Comparison of ENCODE assay signal across 8 mouse cellular contexts in genomic region chr14:20389446-20390079, GRCm38 (mm10). TPM values are rescaled to one million over a fixed set of nuclear protein-coding genes. Genes with fewer than 3 reads are reported as not detected.
DNase-seq lines count a peak whose midpoint lies in the region; ATAC-seq and TF ChIP-seq lines count a peak whose summit lies in the region.

No protein-coding gene starts in this region.

- intact Hi-C loops in heart, postnatal 36 days (cut with DNase I) = loop anchor here (2.0 to 5.0 kb wide), 2 partner anchors 41 to 273 kb away; partner anchors contain the start of genes Ecd and Fam149b

- peak overlapping the region; percentile 86 for H3K4me3 ChIP-seq in heart, embryonic 12.5 days
- H3K4me3 ChIP-seq in CH12.LX (replicated peaks in 1 of 3; ENCODE audit: low read depth in 2 of 3, low read length in 2 of 3, poor library complexity in 1 of 3) = peak overlapping the region; percentile 65 to 95 (median 89)
- H3K4me3 ChIP-seq in forebrain, embryonic 16.5 days (replicated peaks; ENCODE audit: low read length) = peak overlapping the region; percentile 94
- peak overlapping the region; percentile 80 for H3K4me3 ChIP-seq in liver, embryonic 15.5 days (replicated peaks)

- no peak for TF ChIP-seq CTCF in CH12.LX (conservative IDR thresholded peaks at IDR 0.05 in 1 of 2, IDR thresholded peaks at IDR 0.05 in 1 of 2; ENCODE audit: low read depth in 2 of 2, low read length in 2 of 2)

- H3K27me3 ChIP-seq in heart, embryonic 12.5 days (replicated peaks) = no peaks in the 10 kb centered on the region
- no peaks in the 10 kb centered on the region for H3K27me3 ChIP-seq in CH12.LX (replicated peaks)
- no peaks in the 10 kb centered on the region for H3K27me3 ChIP-seq in forebrain, embryonic 16.5 days (replicated peaks; ENCODE audit: control insufficient read depth, insufficient read depth, low read length)
- H3K27me3 ChIP-seq in liver, embryonic 15.5 days = no peaks in the 10 kb centered on the region

- peaks cover 34% of the 10 kb centered on the region for H3K4me1 ChIP-seq in heart, embryonic 12.5 days (replicated peaks)
- peaks cover 15 to 55% of the 10 kb centered on the region in 2 experiments for H3K4me1 ChIP-seq in CH12.LX (ENCODE audit: control insufficient read depth in 1 of 2, insufficient read depth in 2 of 2)
- H3K4me1 ChIP-seq in forebrain, embryonic 16.5 days (replicated peaks; ENCODE audit: control insufficient read depth, insufficient read depth, low read length) = peaks cover 43% of the 10 kb centered on the region
- H3K4me1 ChIP-seq in liver, embryonic 15.5 days (replicated peaks) = peaks cover 55% of the 10 kb centered on the region

- dilution Hi-C loops in CH12.LX (cut with MboI; ENCODE audit: extremely low pct_ligation_motif_present, extremely low pct_unique_long_range_greater_than_20kb, low sequenced_read_pairs) = no loop called here

- in situ Hi-C loops in CH12.LX (cut with MboI; ENCODE audit: low pct_ligation_motif_present, low pct_unique_long_range_greater_than_20kb, low sequenced_read_pairs) = loop anchor here (5.0 to 10.0 kb wide), 2 partner anchors 42 to 285 kb away; partner anchors contain the start of genes Ecd, Fam149b and Sec24c

- peak overlapping the region; percentile 89 for H3K4me2 ChIP-seq in heart, embryonic 12.5 days
- peak overlapping the region; percentile 54; the same call in 1 of the 2 replicates for H3K4me2 ChIP-seq in CH12.LX (ENCODE audit: insufficient read depth, low read depth, poor library complexity, severe bottlenecking)
- H3K4me2 ChIP-seq in forebrain, embryonic 16.5 days (ENCODE audit: low read length) = peak overlapping the region; percentile 87
- peak overlapping the region; percentile 74 for H3K4me2 ChIP-seq in liver, embryonic 15.5 days

- ATAC-seq in heart, embryonic 12.5 days (ENCODE audit: insufficient number of reproducible peaks, low FRiP score) = no peak
- no peak for ATAC-seq in forebrain, embryonic 16.5 days
- no peak for ATAC-seq in liver, embryonic 15.5 days (ENCODE audit: insufficient read depth)

- TF ChIP-seq POLR2A in CH12.LX (IDR thresholded peaks at IDR 0.05; ENCODE audit: low read depth, low read length) = no peak

- 87% methylated on average over 8 of the region's 8 CpGs for WGBS in heart, embryonic 12.5 days
- 86% methylated on average over 8 of the region's 8 CpGs for WGBS in forebrain, embryonic 16.5 days
- 75% methylated on average over 8 of the region's 8 CpGs for WGBS in liver, embryonic 15.5 days (ENCODE audit: insufficient replicate concordance)

- TF ChIP-seq EP300 in CH12.LX (IDR thresholded peaks at IDR 0.05; ENCODE audit: low read length) = no peak

- no peaks in the 10 kb centered on the region for H3K9me3 ChIP-seq in heart, embryonic 12.5 days (replicated peaks)
- H3K9me3 ChIP-seq in CH12.LX (replicated peaks; ENCODE audit: low read length) = no peaks in the 10 kb centered on the region
- no peaks in the 10 kb centered on the region for H3K9me3 ChIP-seq in forebrain, embryonic 16.5 days (ENCODE audit: control insufficient read depth, low read length)
- no peaks in the 10 kb centered on the region for H3K9me3 ChIP-seq in liver, embryonic 15.5 days (replicated peaks)

- TF ChIP-seq RAD21 in CH12.LX (IDR thresholded peaks at IDR 0.05; ENCODE audit: low read depth, low read length) = no peak

- no peak overlapping the region for H3K27ac ChIP-seq in heart, embryonic 12.5 days (ENCODE audit: poor library complexity, severe bottlenecking)
- no peak overlapping the region for H3K27ac ChIP-seq in CH12.LX (ENCODE audit: insufficient read depth, low read depth)
- no peak overlapping the region for H3K27ac ChIP-seq in forebrain, embryonic 16.5 days (ENCODE audit: low read length)
- peak overlapping the region; percentile 82 for H3K27ac ChIP-seq in liver, embryonic 15.5 days (replicated peaks)

- no peak for DNase-seq in heart, postnatal 36 days
- DNase-seq in CH12.LX (ENCODE audit: extremely low read depth) = no peak
- DNase-seq in thymus, postnatal 0 days (ENCODE audit: low spot score) = no peak
- no peak for DNase-seq in MN1 (ENCODE audit: low spot score)
- DNase-seq in gastrocnemius, adult 8-10 months (ENCODE audit: low spot score in 2 of 2) = no peak

- peaks cover 53% of the 10 kb centered on the region for H3K79me2 ChIP-seq in CH12.LX (replicated peaks; ENCODE audit: control insufficient read depth, extremely low read depth, insufficient read depth, poor library complexity, severe bottlenecking)

- H3K9ac ChIP-seq in heart, embryonic 12.5 days = peak overlapping the region; percentile 83; the same call in 1 of the 2 replicates
- H3K9ac ChIP-seq in CH12.LX (ENCODE audit: insufficient read depth, low read depth) = peak overlapping the region; percentile 81
- no peak overlapping the region for H3K9ac ChIP-seq in forebrain, embryonic 16.5 days (replicated peaks; ENCODE audit: low read depth, low read length)
- H3K9ac ChIP-seq in liver, embryonic 15.5 days = peak overlapping the region; percentile 91; the same call in 1 of the 2 replicates

- peaks cover 47% of the 10 kb centered on the region for H3K36me3 ChIP-seq in heart, embryonic 12.5 days
- H3K36me3 ChIP-seq in CH12.LX (replicated peaks in 1 of 2; ENCODE audit: control insufficient read depth in 1 of 2, insufficient read depth in 1 of 2, low read length in 1 of 2) = peaks cover 36 to 53% of the 10 kb centered on the region in 2 experiments
- peaks cover 4% of the 10 kb centered on the region; the same call in 1 of the 2 replicates for H3K36me3 ChIP-seq in forebrain, embryonic 16.5 days (ENCODE audit: control insufficient read depth, insufficient read depth)
- H3K36me3 ChIP-seq in liver, embryonic 15.5 days (replicated peaks) = peaks cover 41% of the 10 kb centered on the region

TF ChIP-seq in CH12.LX, 34 proteins besides CTCF, POLR2A, EP300 and RAD21:
- TF ChIP-seq POLR2AphosphoS2 (IDR thresholded peaks at IDR 0.05; ENCODE audit: low read depth, low read length) = peak; percentile 57; the same call in 1 of the 2 replicates
- no peak for TF ChIP-seq CHD2 (IDR thresholded peaks at IDR 0.05; ENCODE audit: low read length)
TF ChIP-seq in CH12.LX: peak in this region for 1.

RNA-seq across cellular contexts. Expression of gene Dnajc9, which starts 0.9 kb away (rescaled TPM):
- 97.6 and 99.1 TPM in 2 replicates for polyA plus RNA-seq in heart, embryonic 12.5 days (2016; fragmentation: Nextera tagmentation; extraction: Ambion mirVana)
- 10 to 100 TPM; 10.7 to 13.8 TPM for total RNA-seq in heart, postnatal 36 days (2021)
- total RNA-seq in CH12.LX (2012; rRNA removed) (123 and 147 TPM in 2 replicates), CH12.LX (2014; rRNA removed) (223 and 261 TPM in 2 replicates)
- 166 and 208 TPM in 2 replicates for polyA plus RNA-seq in CH12.LX (2012; ENCODE audit: insufficient read length, low read depth)
- polyA plus RNA-seq in forebrain, embryonic 16.5 days (2015; fragmentation: Nextera tagmentation; extraction: Ambion mirVana) = 181 and 189 TPM in 2 replicates
- 111 and 114 TPM in 2 replicates for polyA plus RNA-seq in liver, embryonic 15.5 days (2015; fragmentation: Nextera tagmentation; extraction: Ambion mirVana)
- polyA plus RNA-seq in thymus, postnatal 0 days (2015; fragmentation: Nextera tagmentation; extraction: Ambion mirVana) = 205 and 222 TPM in 2 replicates
- total RNA-seq in gastrocnemius, adult 8-10 months (2022) = 10 to 100 TPM in 3 of 4 experiments, 1 to 10 TPM in 1; 8.8 to 12.0 (median 11.3) TPM

RNA-seq across cellular contexts. Expression of gene Mrps16, which starts 3.9 kb away (rescaled TPM):
- 87.0 and 88.7 TPM in 2 replicates for polyA plus RNA-seq in heart, embryonic 12.5 days (2016; fragmentation: Nextera tagmentation; extraction: Ambion mirVana)
- total RNA-seq in heart, postnatal 36 days (2021) = 10 to 100 TPM; 64.9 to 71.7 TPM
- total RNA-seq in CH12.LX (2012; rRNA removed) (112 and 128 TPM in 2 replicates), CH12.LX (2014; rRNA removed) (92.9 and 97.2 TPM in 2 replicates)
- polyA plus RNA-seq in CH12.LX (2012; ENCODE audit: insufficient read length, low read depth) = 107 and 110 TPM in 2 replicates
- polyA plus RNA-seq in forebrain, embryonic 16.5 days (2015; fragmentation: Nextera tagmentation; extraction: Ambion mirVana) = 58.0 and 58.9 TPM in 2 replicates
- 42.7 and 48.3 TPM in 2 replicates for polyA plus RNA-seq in liver, embryonic 15.5 days (2015; fragmentation: Nextera tagmentation; extraction: Ambion mirVana)
- polyA plus RNA-seq in thymus, postnatal 0 days (2015; fragmentation: Nextera tagmentation; extraction: Ambion mirVana) = 111 and 121 TPM in 2 replicates
- 10 to 100 TPM; 50.4 to 57.5 (median 51.0) TPM for total RNA-seq in gastrocnemius, adult 8-10 months (2022)

RNA-seq across cellular contexts. Expression of gene Fam149b, which starts 41.6 kb away (rescaled TPM):
- polyA plus RNA-seq in heart, embryonic 12.5 days (2016; fragmentation: Nextera tagmentation; extraction: Ambion mirVana) = 25.7 and 29.2 TPM in 2 replicates
- 10 to 100 TPM; 29.6 to 35.0 TPM for total RNA-seq in heart, postnatal 36 days (2021)
- total RNA-seq in CH12.LX (2012; rRNA removed) (15.8 and 16.7 TPM in 2 replicates), CH12.LX (2014; rRNA removed) (19.3 and 21.9 TPM in 2 replicates)
- polyA plus RNA-seq in CH12.LX (2012; ENCODE audit: insufficient read length, low read depth) = 19.8 and 20.0 TPM in 2 replicates
- 40.0 and 44.2 TPM in 2 replicates for polyA plus RNA-seq in forebrain, embryonic 16.5 days (2015; fragmentation: Nextera tagmentation; extraction: Ambion mirVana)
- polyA plus RNA-seq in liver, embryonic 15.5 days (2015; fragmentation: Nextera tagmentation; extraction: Ambion mirVana) = 7.5 and 8.5 TPM in 2 replicates
- polyA plus RNA-seq in thymus, postnatal 0 days (2015; fragmentation: Nextera tagmentation; extraction: Ambion mirVana) = 25.2 and 28.0 TPM in 2 replicates
- total RNA-seq in gastrocnemius, adult 8-10 months (2022) = 10 to 100 TPM; 18.9 to 22.9 (median 21.4) TPM

RNA-seq across cellular contexts. Expression of gene Ecd, which starts 41.6 kb away (rescaled TPM):
- polyA plus RNA-seq in heart, embryonic 12.5 days (2016; fragmentation: Nextera tagmentation; extraction: Ambion mirVana) = 37.4 and 37.5 TPM in 2 replicates
- 10 to 100 TPM; 34.3 to 35.3 TPM for total RNA-seq in heart, postnatal 36 days (2021)
- total RNA-seq in CH12.LX (2012; rRNA removed) = 61.4 and 72.5 TPM in 2 replicates
- 105 TPM in 2 replicates for total RNA-seq in CH12.LX (2014; rRNA removed)
- polyA plus RNA-seq in CH12.LX (2012; ENCODE audit: insufficient read length, low read depth) = 98.3 and 112 TPM in 2 replicates
- 53.9 and 57.6 TPM in 2 replicates for polyA plus RNA-seq in forebrain, embryonic 16.5 days (2015; fragmentation: Nextera tagmentation; extraction: Ambion mirVana)
- polyA plus RNA-seq in liver, embryonic 15.5 days (2015; fragmentation: Nextera tagmentation; extraction: Ambion mirVana) = 25.3 and 26.8 TPM in 2 replicates
- polyA plus RNA-seq in thymus, postnatal 0 days (2015; fragmentation: Nextera tagmentation; extraction: Ambion mirVana) = 42.5 and 43.2 TPM in 2 replicates
- total RNA-seq in gastrocnemius, adult 8-10 months (2022) = 10 to 100 TPM; 35.1 to 40.1 (median 37.5) TPM
